Mouse (Mus musculus) lung, postnatal 0 days (tissue): Measurements from ENCODE around the gene Olfr824.
"Not testable (repeated sequence)": the region's sequence is repeated elsewhere in the genome, so short reads cannot be mapped to it uniquely, and the experiment has no call there.

Experiments used
- CTCF ChIP-seq: IDR thresholded peaks from 2 replicates; pipeline ENCODE4 v1.5.1; 2016; ENCODE audit warnings: antibody characterized with exemption, mild to moderate bottlenecking
- EP300 ChIP-seq: IDR thresholded peaks from 2 replicates; pipeline ENCODE4 v1.6.1; 2016; ENCODE audit warnings: antibody characterized with exemption, mild to moderate bottlenecking, control low read depth

DNA sequence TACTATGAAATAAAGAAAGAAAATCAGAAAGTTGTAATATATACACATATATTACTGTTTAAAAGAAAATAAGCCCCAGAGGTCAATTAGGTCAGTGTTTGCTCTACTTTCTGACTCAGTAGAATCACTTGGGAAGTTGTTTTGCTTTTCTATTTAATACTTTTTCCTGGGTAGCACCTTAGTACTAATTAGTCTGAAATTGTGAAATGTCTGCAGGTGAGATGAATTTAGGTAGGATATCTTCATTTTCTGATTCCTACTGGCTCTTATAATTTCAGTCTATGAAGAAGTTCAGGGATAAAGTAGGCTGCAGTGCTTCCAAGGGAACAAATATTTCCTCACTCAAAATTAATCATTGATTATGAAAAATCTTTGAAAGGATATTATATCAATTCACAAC lies at the start of gene Olfr824:
- not testable (repeated sequence) for TF ChIP-seq CTCF, EP300
